In the genomic region with DNA sequence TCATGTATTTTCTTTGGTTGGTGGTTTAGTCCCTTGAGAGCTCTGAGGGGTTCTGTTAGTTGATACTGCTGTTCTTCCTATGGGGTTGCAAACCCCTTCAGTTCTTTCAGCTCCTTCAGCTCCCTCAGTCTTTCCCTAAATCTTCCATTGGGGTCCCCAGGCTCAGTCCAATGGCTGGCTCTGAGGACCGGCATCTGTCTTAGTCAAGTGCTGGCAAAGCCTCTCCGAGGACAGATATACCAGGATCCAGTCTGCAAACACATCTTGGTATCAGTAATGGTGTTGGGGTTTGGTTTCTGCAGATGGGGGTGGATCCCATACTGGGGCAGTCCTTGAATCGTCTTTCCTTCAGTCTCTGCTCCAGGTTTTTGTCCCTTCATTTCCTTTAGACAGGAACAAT, we compare ENCODE assay signal across 29 mouse cellular contexts.
"Had no signal": no experiment of that assay in that cellular context is flagged by ENCODE, and none has a peak within 500 bp of the region (broad histone marks: within the 10 kb centered on the region; RNA-seq: fewer than 3 reads in every experiment).

No protein-coding gene starts in this region.

- DNase-seq: heart, postnatal 10 days; heart, postnatal 36 days; heart, postnatal 4 days; kidney, adult 11 months; kidney, adult 18-20 months; kidney, adult 2 months; kidney, adult 8-10 months; kidney, adult 9 months; kidney, postnatal 10 days; kidney, postnatal 14 days; kidney, postnatal 25 days; kidney, postnatal 36 days; kidney, postnatal 4 days; layer of hippocampus, adult 9-11 months; layer of hippocampus, postnatal 36 days had no signal

- H3K27ac ChIP-seq: heart, embryonic 13.5 days; heart, embryonic 15.5 days; hindbrain, embryonic 10.5 days; hindbrain, embryonic 12.5 days; hindbrain, embryonic 13.5 days; hindbrain, embryonic 14.5 days; hindbrain, embryonic 15.5 days; hindbrain, postnatal 0 days; intestine, embryonic 15.5 days; kidney, embryonic 15.5 days; kidney, postnatal 0 days; layer of hippocampus, adult 2 months; left cerebral cortex, adult 2 months had no signal

- H3K36me3 ChIP-seq: heart, embryonic 12.5 days; heart, embryonic 13.5 days; heart, embryonic 15.5 days; hindbrain, embryonic 10.5 days; hindbrain, embryonic 12.5 days; hindbrain, embryonic 13.5 days; hindbrain, embryonic 15.5 days; intestine, embryonic 15.5 days; kidney, embryonic 15.5 days had no signal

- H3K9me3 ChIP-seq: heart, embryonic 12.5 days; heart, embryonic 13.5 days; heart, embryonic 15.5 days; hindbrain, embryonic 10.5 days; hindbrain, embryonic 12.5 days; hindbrain, embryonic 13.5 days; hindbrain, embryonic 15.5 days; intestine, embryonic 15.5 days; kidney, embryonic 15.5 days had no signal

- H3K4me3 ChIP-seq: heart, embryonic 12.5 days; heart, embryonic 13.5 days; heart, embryonic 15.5 days; hindbrain, embryonic 10.5 days; hindbrain, embryonic 12.5 days; hindbrain, embryonic 13.5 days; hindbrain, embryonic 15.5 days; intestine, embryonic 15.5 days; kidney, embryonic 15.5 days; layer of hippocampus, adult 2 months; left cerebral cortex, adult 2 months had no signal

- H3K4me1 ChIP-seq: heart, embryonic 12.5 days; heart, embryonic 13.5 days; heart, embryonic 15.5 days; hindbrain, embryonic 10.5 days; hindbrain, embryonic 12.5 days; hindbrain, embryonic 13.5 days; hindbrain, embryonic 15.5 days; intestine, embryonic 15.5 days; kidney, embryonic 15.5 days had no signal

- H3K27me3 ChIP-seq: heart, embryonic 12.5 days; heart, embryonic 13.5 days; heart, embryonic 15.5 days; hindbrain, embryonic 12.5 days; hindbrain, embryonic 13.5 days; hindbrain, embryonic 15.5 days; intestine, embryonic 15.5 days; kidney, embryonic 15.5 days had no signal
